Mouse (Mus musculus): Measurements from ENCODE around the gene Mthfd2l. TPM values are rescaled to one million over a fixed set of nuclear protein-coding genes. Genes with fewer than 3 reads are reported as not detected.
A peak's percentile ranks its signal among the peaks of the same experiment; 100 is the strongest.

Mthfd2l gene
- polyA plus RNA-seq, 1 experiment = 39.5 TPM

DNA sequence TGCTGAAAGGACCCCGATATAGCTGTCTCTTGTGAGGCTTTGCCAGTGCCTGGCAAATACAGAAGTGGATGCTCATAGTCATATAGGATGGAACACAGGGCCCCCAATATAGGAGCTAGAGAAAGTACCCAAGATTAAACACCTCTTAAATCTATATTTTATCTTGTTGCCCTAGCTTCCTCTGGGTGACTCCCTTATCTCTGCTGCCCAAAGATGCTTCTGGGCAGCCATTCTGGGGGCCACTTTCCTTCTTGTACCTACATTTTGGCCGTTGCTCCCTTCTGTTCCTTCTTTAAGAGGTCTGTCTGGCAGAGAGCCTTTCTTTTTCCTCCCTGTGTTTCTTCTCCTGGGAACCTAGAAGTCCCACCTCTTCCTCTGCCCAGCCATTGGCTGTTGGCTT lies 14.5 kb downstream of the Mthfd2l start:
- Histone ChIP-seq H3K27ac (ENCODE audit: insufficient read depth, low read depth, low read length) (no peak overlapping the region), H3K36me3 (ENCODE audit: control insufficient read depth, insufficient read depth, low read length) (no peaks in the 10 kb centered on the region), H3K4me3 (ENCODE audit: low read depth, low read length) (no peak overlapping the region), H3K4me1 (ENCODE audit: control insufficient read depth, insufficient read depth, insufficient read length, low read length) (no peaks in the 10 kb centered on the region), H3K27me3 (ENCODE audit: control insufficient read depth, insufficient read depth, low read length) (no peaks in the 10 kb centered on the region)
- TF ChIP-seq POLR2A (IDR thresholded peaks at IDR 0.05; ENCODE audit: low read depth, low read length) (no peak), CTCF (IDR thresholded peaks at IDR 0.05; ENCODE audit: extremely low read depth, insufficient read length, insufficient replicate concordance, low read depth, low read length) (no peak)
- 86% methylated on average over 2 of the region's 2 CpGs for WGBS

DNA sequence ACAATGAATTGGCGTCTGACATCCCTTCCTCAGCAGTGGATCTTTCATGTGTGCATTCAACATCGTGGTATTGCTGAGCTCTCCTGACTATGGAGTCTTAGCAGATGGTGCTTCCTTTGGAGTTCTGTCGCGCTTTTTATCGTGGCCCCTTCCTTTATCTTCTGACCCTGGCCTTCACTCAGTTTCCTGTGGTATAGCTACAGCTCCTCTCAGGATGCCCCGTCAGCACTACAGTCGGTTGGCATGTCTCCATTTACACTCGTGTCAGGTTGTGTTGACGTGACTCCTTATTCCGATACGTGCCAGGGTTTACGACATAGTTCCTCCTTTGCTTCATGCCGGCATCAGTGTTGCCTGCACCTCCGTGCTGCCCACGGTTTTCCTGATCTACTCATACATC lies 18.6 kb downstream of the Mthfd2l start:
- Histone ChIP-seq H3K27ac (ENCODE audit: insufficient read depth, low read depth, low read length) (no peak overlapping the region), H3K4me3 (ENCODE audit: low read depth, low read length) (no peak overlapping the region), H3K36me3 (ENCODE audit: control insufficient read depth, insufficient read depth, low read length) (no peaks in the 10 kb centered on the region), H3K27me3 (ENCODE audit: control insufficient read depth, insufficient read depth, low read length) (no peaks in the 10 kb centered on the region), H3K4me1 (ENCODE audit: control insufficient read depth, insufficient read depth, insufficient read length, low read length) (no peaks in the 10 kb centered on the region)
- TF ChIP-seq POLR2A (IDR thresholded peaks at IDR 0.05; ENCODE audit: low read depth, low read length) (no peak), CTCF (IDR thresholded peaks at IDR 0.05; ENCODE audit: extremely low read depth, insufficient read length, insufficient replicate concordance, low read depth, low read length) (no peak)
- WGBS = 84% methylated on average over 15 of the region's 15 CpGs

DNA sequence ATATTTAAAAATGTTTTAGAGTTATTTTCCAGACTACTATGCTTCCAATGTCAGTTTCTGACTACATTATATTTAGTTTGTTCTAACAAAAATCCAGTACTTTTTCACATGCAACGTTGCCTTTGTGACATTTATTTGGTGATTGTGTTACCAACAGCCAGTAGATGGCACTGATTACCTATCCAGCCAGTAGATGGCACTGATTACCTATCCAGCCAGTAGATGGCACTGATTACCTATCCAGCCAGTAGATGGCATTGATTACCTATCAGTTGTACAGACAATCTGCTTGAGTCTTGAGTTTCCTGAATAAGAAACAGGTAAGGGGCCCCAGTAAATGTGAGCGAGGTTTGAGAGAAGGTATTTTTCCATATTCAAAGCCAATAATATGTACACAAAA lies 20.6 kb downstream of the Mthfd2l start:
- WGBS = 15% methylated on average over 2 of the region's 2 CpGs
- H3K4me1 ChIP-seq (ENCODE audit: control insufficient read depth, insufficient read depth, insufficient read length, low read length) = no peaks in the 10 kb centered on the region
- no peak for TF ChIP-seq POLR2A (IDR thresholded peaks at IDR 0.05; ENCODE audit: low read depth, low read length)
- TF ChIP-seq CTCF (IDR thresholded peaks at IDR 0.05; ENCODE audit: extremely low read depth, insufficient read length, insufficient replicate concordance, low read depth, low read length) = no peak

DNA sequence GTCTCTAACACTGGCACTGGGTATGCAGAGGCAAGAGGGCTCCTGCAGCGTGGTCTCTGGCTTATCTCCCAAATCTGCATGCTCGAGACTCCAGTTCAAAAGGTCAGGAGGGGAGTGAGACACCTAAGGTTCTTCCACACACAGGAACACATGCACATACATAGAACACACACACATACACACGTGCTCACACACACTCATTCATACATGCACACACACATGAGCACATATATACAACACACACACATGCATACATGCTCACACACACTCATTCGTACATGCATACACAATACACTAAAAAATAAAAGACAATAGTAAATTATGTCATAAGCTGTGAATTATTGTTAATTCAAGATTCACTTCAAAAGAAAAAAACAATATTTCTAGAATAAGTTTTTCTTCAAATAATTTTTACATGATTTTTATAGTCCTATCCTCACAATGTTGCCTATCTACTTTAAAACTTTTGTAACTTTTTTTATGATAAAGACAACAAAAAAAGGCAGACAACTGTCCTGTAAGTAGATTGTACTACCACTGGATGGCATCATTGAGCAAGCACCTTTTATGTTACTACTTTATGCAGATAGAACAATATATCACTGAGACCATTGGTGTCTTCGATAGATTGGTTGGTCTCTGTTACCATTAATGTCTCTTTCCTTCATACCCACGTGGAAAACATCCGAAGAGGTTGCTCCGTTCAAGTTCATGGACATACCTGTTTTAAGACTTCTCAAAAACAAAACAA lies 22.0 kb downstream of the Mthfd2l start:
- no peaks in the 10 kb centered on the region for H3K36me3 ChIP-seq (ENCODE audit: control insufficient read depth, insufficient read depth, low read length)
- H3K4me3 ChIP-seq (ENCODE audit: low read depth, low read length) = no peak overlapping the region
- no peaks in the 10 kb centered on the region for H3K4me1 ChIP-seq (ENCODE audit: control insufficient read depth, insufficient read depth, insufficient read length, low read length)
- WGBS = 78% methylated on average over 8 of the region's 8 CpGs
- H3K27ac ChIP-seq (ENCODE audit: insufficient read depth, low read depth, low read length) = no peak overlapping the region
- no peak for TF ChIP-seq POLR2A (IDR thresholded peaks at IDR 0.05; ENCODE audit: low read depth, low read length)
- H3K27me3 ChIP-seq (ENCODE audit: control insufficient read depth, insufficient read depth, low read length) = no peaks in the 10 kb centered on the region

More for the DNA sequence above, 20.6 kb downstream of the Mthfd2l start:
- no peak overlapping the region for H3K4me3 ChIP-seq (ENCODE audit: low read depth, low read length)
- no peaks in the 10 kb centered on the region for H3K36me3 ChIP-seq (ENCODE audit: control insufficient read depth, insufficient read depth, low read length)
- no peak overlapping the region for H3K27ac ChIP-seq (ENCODE audit: insufficient read depth, low read depth, low read length)
- no peaks in the 10 kb centered on the region for H3K27me3 ChIP-seq (ENCODE audit: control insufficient read depth, insufficient read depth, low read length)

DNA sequence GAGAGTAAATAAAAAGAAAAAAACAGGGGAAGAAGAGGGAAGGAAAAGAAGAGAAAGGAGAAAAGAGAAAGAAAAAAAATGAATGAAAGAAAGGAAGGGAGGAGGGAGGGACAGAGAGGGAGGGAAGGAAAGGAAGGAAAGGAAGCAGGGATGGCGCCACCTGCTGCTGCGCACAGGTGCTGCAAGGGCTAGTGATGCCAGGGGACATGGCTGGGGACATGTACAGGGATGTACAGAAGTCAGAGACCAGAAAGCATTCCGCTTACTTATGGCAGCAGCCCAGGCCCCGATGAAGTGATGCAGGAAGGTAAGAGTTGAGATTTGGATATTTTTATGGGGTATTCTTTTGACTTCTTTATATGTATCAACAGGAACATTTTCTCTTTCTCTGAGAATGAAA lies 33.4 kb downstream of the Mthfd2l start:
- Histone ChIP-seq H3K4me1 (ENCODE audit: control insufficient read depth, insufficient read depth, insufficient read length, low read length) (no peaks in the 10 kb centered on the region), H3K27me3 (ENCODE audit: control insufficient read depth, insufficient read depth, low read length) (no peaks in the 10 kb centered on the region), H3K27ac (ENCODE audit: insufficient read depth, low read depth, low read length) (no peak overlapping the region), H3K4me3 (ENCODE audit: low read depth, low read length) (no peak overlapping the region), H3K36me3 (ENCODE audit: control insufficient read depth, insufficient read depth, low read length) (no peaks in the 10 kb centered on the region)
- peak; percentile 67 for TF ChIP-seq CTCF (IDR thresholded peaks at IDR 0.05; ENCODE audit: extremely low read depth, insufficient read length, insufficient replicate concordance, low read depth, low read length)
- no peak for TF ChIP-seq POLR2A (IDR thresholded peaks at IDR 0.05; ENCODE audit: low read depth, low read length)
- 69% methylated on average over 4 of the region's 4 CpGs for WGBS

DNA sequence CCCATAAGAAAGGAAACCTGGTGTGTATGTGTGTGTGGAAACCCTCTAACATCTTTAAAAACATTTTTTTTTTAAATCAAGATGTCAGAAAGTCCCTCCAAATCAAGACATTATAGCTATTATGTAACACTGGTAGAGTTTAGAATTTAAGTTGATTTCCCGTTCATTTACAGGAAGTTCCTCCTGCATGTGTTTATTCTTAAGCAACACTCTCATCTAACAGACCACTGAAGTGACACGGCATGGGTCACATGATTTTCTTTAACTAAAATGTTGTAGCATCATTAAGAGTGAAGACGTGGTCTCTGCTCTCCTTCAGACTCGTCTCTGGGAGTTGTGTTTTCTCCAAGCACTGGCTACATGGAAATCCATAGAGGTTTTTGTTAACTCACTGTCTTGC lies 33.8 kb downstream of the Mthfd2l start:
- Histone ChIP-seq H3K27me3 (ENCODE audit: control insufficient read depth, insufficient read depth, low read length) (no peaks in the 10 kb centered on the region), H3K27ac (ENCODE audit: insufficient read depth, low read depth, low read length) (no peak overlapping the region), H3K36me3 (ENCODE audit: control insufficient read depth, insufficient read depth, low read length) (no peaks in the 10 kb centered on the region), H3K4me3 (ENCODE audit: low read depth, low read length) (no peak overlapping the region), H3K4me1 (ENCODE audit: control insufficient read depth, insufficient read depth, insufficient read length, low read length) (no peaks in the 10 kb centered on the region)
- WGBS = 81% methylated on average over 4 of the region's 4 CpGs
- TF ChIP-seq CTCF (IDR thresholded peaks at IDR 0.05; ENCODE audit: extremely low read depth, insufficient read length, insufficient replicate concordance, low read depth, low read length) (no peak), POLR2A (IDR thresholded peaks at IDR 0.05; ENCODE audit: low read depth, low read length) (no peak)

DNA sequence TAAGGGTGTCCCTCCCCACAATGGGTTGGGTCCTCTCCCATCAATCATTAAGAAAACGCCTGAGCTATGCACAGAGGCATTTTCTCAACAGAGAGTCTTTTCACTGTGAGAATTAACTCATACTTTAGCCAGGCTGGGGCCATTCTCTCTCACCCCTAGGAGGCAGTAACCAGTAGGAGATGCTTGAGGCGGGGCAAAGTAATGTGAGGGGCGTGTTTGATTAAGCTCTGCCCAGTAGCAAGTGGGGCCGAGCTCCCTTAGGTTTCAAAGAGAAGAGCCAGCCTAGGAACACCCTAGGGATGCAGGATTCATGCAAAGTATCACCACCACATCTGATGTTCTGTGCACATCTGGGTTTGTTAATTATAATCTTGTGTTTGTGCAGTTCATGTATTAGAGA lies 34.5 kb downstream of the Mthfd2l start:
- 57% methylated on average over 4 of the region's 4 CpGs for WGBS
- H3K4me3 ChIP-seq (ENCODE audit: low read depth, low read length) = no peak overlapping the region
- H3K4me1 ChIP-seq (ENCODE audit: control insufficient read depth, insufficient read depth, insufficient read length, low read length) = no peaks in the 10 kb centered on the region
- no peak for TF ChIP-seq POLR2A (IDR thresholded peaks at IDR 0.05; ENCODE audit: low read depth, low read length)
- TF ChIP-seq CTCF (IDR thresholded peaks at IDR 0.05; ENCODE audit: extremely low read depth, insufficient read length, insufficient replicate concordance, low read depth, low read length) = no peak
- H3K36me3 ChIP-seq (ENCODE audit: control insufficient read depth, insufficient read depth, low read length) = no peaks in the 10 kb centered on the region
- no peak overlapping the region for H3K27ac ChIP-seq (ENCODE audit: insufficient read depth, low read depth, low read length)
- H3K27me3 ChIP-seq (ENCODE audit: control insufficient read depth, insufficient read depth, low read length) = no peaks in the 10 kb centered on the region

Measured in small intestine, adult 2 months (tissue).